Mouse (Mus musculus) embryo, embryonic 10 days (tissue): Measurements from ENCODE around the gene Rarres2.

Source experiments
- DNase-seq: peaks from one replicate; pipeline ENCODE4 v3.0.0-alpha.2; 2015; ENCODE audit warnings: low spot score

Rarres2 gene

GRCm38 (mm10) chr6:48572572-48573061 is at the start of gene Rarres2:
TSS of gene Rarres2 (minus strand) at chr6:48572789.
- DNase-seq, result no peak

GRCm38 (mm10) chr6:48620031-48620430 is 47.4 kb upstream of the Rarres2 start:
- no peak for DNase-seq

- no peak for DNase-seq
Measured at GRCm38 (mm10) chr6:48614756-48615155, 42.2 kb upstream of the Rarres2 start.

- no peak for DNase-seq
Measured at GRCm38 (mm10) chr6:48613464-48613863, 40.9 kb upstream of the Rarres2 start.

GRCm38 (mm10) chr6:48610657-48611056 is 38.1 kb upstream of the Rarres2 start:
- no peak for DNase-seq

GRCm38 (mm10) chr6:48609512-48609911 is 36.9 kb upstream of the Rarres2 start:
- DNase-seq, result no peak

GRCm38 (mm10) chr6:48608124-48608523 is 35.5 kb upstream of the Rarres2 start:
- DNase-seq, result no peak

GRCm38 (mm10) chr6:48602080-48602741 is 29.6 kb upstream of the Rarres2 start:
- peak; percentile 62 for DNase-seq

GRCm38 (mm10) chr6:48601271-48602079 is 28.9 kb upstream of the Rarres2 start, which contains the start of gene Zfp775:
TSS of gene Zfp775 (plus strand) at chr6:48602063.
- DNase-seq, result peak; percentile 96

GRCm38 (mm10) chr6:48600594-48600993 is 28.0 kb upstream of the Rarres2 start:
- DNase-seq, result no peak

GRCm38 (mm10) chr6:48597233-48597625 is 24.6 kb upstream of the Rarres2 start:
- DNase-seq, result no peak

- no peak for DNase-seq
Measured at GRCm38 (mm10) chr6:48596545-48597232, 24.1 kb upstream of the Rarres2 start.

- no peak for DNase-seq
Measured at GRCm38 (mm10) chr6:48595278-48595677, 22.7 kb upstream of the Rarres2 start.

- DNase-seq, result peak; percentile 75
Measured at GRCm38 (mm10) chr6:48594043-48594738, 21.6 kb upstream of the Rarres2 start.

- DNase-seq, result peak; percentile 94
Measured at GRCm38 (mm10) chr6:48593158-48594042, 20.8 kb upstream of the Rarres2 start, which contains the start of the genes Repin1 and Gm44965. TSS of gene Repin1 (plus strand) at chr6:48593883. TSS of gene Gm44965 (plus strand) at chr6:48593941.

GRCm38 (mm10) chr6:48591871-48592270 is 19.3 kb upstream of the Rarres2 start:
- DNase-seq, result no peak

GRCm38 (mm10) chr6:48591221-48591845 is 18.7 kb upstream of the Rarres2 start:
- DNase-seq, result no peak

GRCm38 (mm10) chr6:48589194-48589750 is 16.7 kb upstream of the Rarres2 start, which contains the start of gene Gm45021:
TSS of gene Gm45021 (plus strand) at chr6:48589610.
- DNase-seq, result no peak

GRCm38 (mm10) chr6:48582037-48582436 is 9.4 kb upstream of the Rarres2 start:
- peak; percentile 87 for DNase-seq

- no peak for DNase-seq
Measured at GRCm38 (mm10) chr6:48581257-48581656, 8.7 kb upstream of the Rarres2 start.
